ENCODE assay signal across 22 mouse cellular contexts in the genomic region with DNA sequence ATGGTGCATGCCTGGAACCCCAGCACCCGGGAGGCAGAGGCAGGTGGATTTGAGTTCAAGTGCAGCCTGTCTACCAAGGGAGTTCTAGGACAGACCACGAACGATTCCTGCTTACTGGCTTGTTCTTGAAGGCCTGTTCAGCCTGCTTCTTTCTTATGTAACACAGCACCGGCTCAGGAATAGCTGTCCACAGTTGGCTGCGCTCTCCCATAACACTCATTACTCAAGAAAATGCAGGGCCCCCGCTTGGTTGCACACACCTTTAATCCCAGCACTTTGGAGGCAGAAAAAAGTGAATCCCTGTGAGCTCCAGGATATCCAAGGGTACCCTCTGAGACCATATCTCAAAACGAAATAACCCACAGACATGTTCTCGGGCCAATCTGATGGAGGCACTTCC. TPM values are rescaled to one million over a fixed set of nuclear protein-coding genes. Genes with fewer than 3 reads are reported as not detected.
DNase-seq lines count a peak whose midpoint lies in the region; ATAC-seq lines count a peak whose summit lies in the region.
"Had no signal": no experiment of that assay in that cellular context is flagged by ENCODE, and none has a peak within 500 bp of the region (broad histone marks: within the 10 kb centered on the region; RNA-seq: fewer than 3 reads in every experiment).

No protein-coding gene starts in this region.

- no peak overlapping the region for H3K4me3 ChIP-seq in kidney, embryonic 14.5 days (ENCODE audit: low read length)
- H3K4me3 ChIP-seq: embryonic facial prominence, embryonic 13.5 days; embryonic facial prominence, embryonic 15.5 days; erythroblast, embryonic 14.5 days; forebrain, embryonic 10.5 days; forebrain, embryonic 12.5 days had no signal

- no peak overlapping the region for H3K4me2 ChIP-seq in kidney, embryonic 14.5 days (replicated peaks; ENCODE audit: low read depth, low read length)
- H3K4me2 ChIP-seq: embryonic facial prominence, embryonic 13.5 days; embryonic facial prominence, embryonic 15.5 days; forebrain, embryonic 12.5 days had no signal

- no peaks in the 10 kb centered on the region for H3K27me3 ChIP-seq in kidney, embryonic 14.5 days (ENCODE audit: control insufficient read depth, insufficient read depth, low read length)

- no peak for ATAC-seq in kidney, embryonic 14.5 days (ENCODE audit: low FRiP score, low TSS enrichment)
- ATAC-seq: forebrain, embryonic 14.5 days; forebrain, embryonic 16.5 days had no signal

- H3K9me3 ChIP-seq in kidney, embryonic 14.5 days (ENCODE audit: control insufficient read depth, low read length): no peaks in the 10 kb centered on the region
- H3K9me3 ChIP-seq: embryonic facial prominence, embryonic 13.5 days; embryonic facial prominence, embryonic 15.5 days; forebrain, embryonic 12.5 days had no signal

- 91% methylated on average over 8 of the region's 8 CpGs for WGBS in kidney, embryonic 14.5 days

- no peak overlapping the region for H3K27ac ChIP-seq in kidney, embryonic 14.5 days (ENCODE audit: low read depth, low read length)
- H3K27ac ChIP-seq: embryonic facial prominence, embryonic 13.5 days; embryonic facial prominence, embryonic 15.5 days; forebrain, embryonic 10.5 days; forebrain, embryonic 12.5 days had no signal

- no peak overlapping the region for H3K9ac ChIP-seq in kidney, embryonic 14.5 days (ENCODE audit: low read depth, low read length)
- H3K9ac ChIP-seq: embryonic facial prominence, embryonic 13.5 days; embryonic facial prominence, embryonic 15.5 days; forebrain, embryonic 12.5 days had no signal

- H3K36me3 ChIP-seq in kidney, embryonic 14.5 days (ENCODE audit: control insufficient read depth, insufficient read depth, low read length): no peaks in the 10 kb centered on the region
- H3K36me3 ChIP-seq: embryonic facial prominence, embryonic 13.5 days; embryonic facial prominence, embryonic 15.5 days; forebrain, embryonic 10.5 days; forebrain, embryonic 12.5 days had no signal

- peak; percentile 54 for DNase-seq in kidney, adult 11 months
- no peak for DNase-seq in kidney, adult 18-20 months
- DNase-seq in kidney, adult 8-10 months: peak; percentile 34 to 47
- DNase-seq: adrenal gland, adult 2 months; adrenal gland, postnatal 10 days; adrenal gland, postnatal 25 days; cerebellum, adult 11 months; cerebellum, adult 18-20 months; cerebellum, adult 8-10 months; cerebellum, adult 9-11 months; cerebellum, postnatal 14 days; cerebellum, postnatal 36 days; embryo, embryonic 11 days had no signal

- no peaks in the 10 kb centered on the region for H3K4me1 ChIP-seq in kidney, embryonic 14.5 days (ENCODE audit: control insufficient read depth, insufficient read depth, low read length)

RNA-seq across cellular contexts. Expression of a gene that starts 3.3 kb away (rescaled TPM):
- polyA plus RNA-seq in kidney, embryonic 14.5 days (2014; fragmentation: Nextera tagmentation; extraction: Ambion mirVana): 37.7 and 43.9 TPM in 2 replicates

RNA-seq across cellular contexts. Expression of a gene that starts 17.1 kb away (rescaled TPM):
- polyA plus RNA-seq in kidney, embryonic 14.5 days (2014; fragmentation: Nextera tagmentation; extraction: Ambion mirVana): 209 and 254 TPM in 2 replicates

RNA-seq across cellular contexts. Expression of a gene that starts 55.9 kb away (rescaled TPM):
- polyA plus RNA-seq in kidney, embryonic 14.5 days (2014; fragmentation: Nextera tagmentation; extraction: Ambion mirVana): 0.37 and 0.61 TPM in 2 replicates
- polyA plus RNA-seq: embryonic facial prominence, embryonic 11.5 days; erythroblast, embryonic 14.5 days; forebrain, embryonic 10.5 days; forebrain, embryonic 12.5 days; forebrain, embryonic 14.5 days; forebrain, embryonic 16.5 days had no signal
